Mouse (Mus musculus) spleen, adult 2 months (tissue): ENCODE results near the gene Synj2bp.
"Not testable (repeated sequence)": the region's sequence is repeated elsewhere in the genome, so short reads cannot be mapped to it uniquely, and the experiment has no call there.

Experiments used
- CTCF ChIP-seq: fragments of 200-500 bp; IDR thresholded peaks from 2 replicates; pipeline ENCODE4 v1.5.1; 2011; ENCODE audit warnings: mild to moderate bottlenecking, inconsistent platforms; ENCODE audit not compliant: insufficient read depth, insufficient read length, insufficient replicate concordance; ENCODE audit errors: extremely low read depth
- POLR2A ChIP-seq: fragments of 200-500 bp; IDR thresholded peaks from 2 replicates; pipeline ENCODE4 v1.6.1; 2011; ENCODE audit warnings: low read depth, low read length, inconsistent platforms

GRCm38 (mm10) chr12:81530587-81530986, 2.1 kb downstream of the Synj2bp start:
- not testable (repeated sequence) for TF ChIP-seq CTCF, POLR2A
